Mouse (Mus musculus) fibroblast of lung, adult 2 months (primary cell): ENCODE measurements around the gene Kank1.
A peak's percentile ranks its signal among the peaks of the same experiment; 100 is the strongest.
"Not testable (repeated sequence)": the region's sequence is repeated elsewhere in the genome, so short reads cannot be mapped to it uniquely, and the experiment has no call there.

ENCODE experiments used
- DNase-seq: peaks from one replicate; pipeline ENCODE4 v3.0.0-alpha.2; 2011; ENCODE audit warnings: low read depth

Gene Kank1

GRCm38 (mm10) chr19:25439807-25440206 lies 203.0 kb downstream of the Kank1 start:
- no peak for DNase-seq

GRCm38 (mm10) chr19:25440736-25441135 lies 204.0 kb downstream of the Kank1 start:
- DNase-seq = no peak

GRCm38 (mm10) chr19:25445054-25445453 lies 208.3 kb downstream of the Kank1 start:
- peak; percentile 49 for DNase-seq

GRCm38 (mm10) chr19:25445842-25446241 lies 209.1 kb downstream of the Kank1 start:
- no peak for DNase-seq

GRCm38 (mm10) chr19:25446683-25447082 lies 209.9 kb downstream of the Kank1 start:
- no peak for DNase-seq

GRCm38 (mm10) chr19:25447373-25447772 lies 210.6 kb downstream of the Kank1 start:
- no peak for DNase-seq

- peak; percentile 24 for DNase-seq
These were observed 214.3 kb downstream of the Kank1 start for GRCm38 (mm10) chr19:25450869-25451629.

- DNase-seq = no peak
These were observed 216.4 kb downstream of the Kank1 start for GRCm38 (mm10) chr19:25453146-25453545.

GRCm38 (mm10) chr19:25460760-25461159 lies 224.0 kb downstream of the Kank1 start:
- DNase-seq = no peak

GRCm38 (mm10) chr19:25461553-25462320 lies 225.0 kb downstream of the Kank1 start:
- no peak for DNase-seq

- not testable (repeated sequence) for DNase-seq
These were observed 239.0 kb downstream of the Kank1 start for GRCm38 (mm10) chr19:25475806-25476205.

- no peak for DNase-seq
These were observed 242.4 kb downstream of the Kank1 start for GRCm38 (mm10) chr19:25479152-25479669.

GRCm38 (mm10) chr19:25480820-25481219 lies 244.0 kb downstream of the Kank1 start:
- no peak for DNase-seq
